Mouse (Mus musculus) stomach, postnatal 0 days (tissue): ENCODE results near the gene Vps35l. TPM values are rescaled to one million over a fixed set of nuclear protein-coding genes. Genes with fewer than 3 reads are reported as not detected.

Experiments
- ATAC-seq: fragments of 200-750 bp; cut with Nextera tagmentation; 2 replicates; pipeline ENCODE4 v1.8.0; 2017; ENCODE audit not compliant: low FRiP score, low TSS enrichment
- DNase-seq: peaks from one replicate; pipeline ENCODE4 v3.0.0-alpha.2; 2016; ENCODE audit warnings: low spot score
- H3K27ac ChIP-seq: fragments of 300-500 bp; sonication (generic); replicated peaks from 2 replicates; pipeline ENCODE4 v1.5.1; 2014; ENCODE audit warnings: mild to moderate bottlenecking, control low read depth
- H3K27me3 ChIP-seq: fragments of 300-500 bp; sonication (generic); 2 replicates; pipeline ENCODE4 v1.6.1; 2014; ENCODE audit warnings: low read length; ENCODE audit not compliant: control insufficient read depth, insufficient read depth
- H3K36me3 ChIP-seq: fragments of 300-500 bp; sonication (generic); 2 replicates; pipeline ENCODE4 v1.6.1; 2014; ENCODE audit warnings: low read length, mixed read lengths; ENCODE audit not compliant: control insufficient read depth, insufficient read depth
- H3K4me1 ChIP-seq: fragments of 300-500 bp; sonication (generic); replicated peaks from 2 replicates; pipeline ENCODE4 v1.6.1; 2014; ENCODE audit warnings: antibody characterized with exemption; ENCODE audit not compliant: control insufficient read depth, insufficient read depth
- H3K4me2 ChIP-seq: fragments of 300-500 bp; sonication (generic); replicated peaks from 2 replicates; pipeline ENCODE4 v1.6.1; 2014; ENCODE audit warnings: low read depth, mild to moderate bottlenecking, control low read depth, moderate library complexity
- H3K4me3 ChIP-seq: fragments of 300-500 bp; sonication (generic); 2 replicates; pipeline ENCODE4 v1.5.1; 2014; ENCODE audit warnings: low read depth, low read length, control low read depth
- H3K9ac ChIP-seq: fragments of 300-500 bp; sonication (generic); 2 replicates; pipeline ENCODE4 v1.6.1; 2014; ENCODE audit warnings: mild to moderate bottlenecking, low read length, control low read depth, mixed read lengths
- H3K9me3 ChIP-seq: fragments of 300-500 bp; sonication (generic); 2 replicates; pipeline ENCODE4 v1.6.1; 2016; ENCODE audit warnings: low read length; ENCODE audit not compliant: control insufficient read depth
- CTCF ChIP-seq: IDR thresholded peaks from 2 replicates; pipeline ENCODE4 v1.5.1; 2016; ENCODE audit warnings: antibody characterized with exemption, low read depth, mild to moderate bottlenecking, moderate library complexity
- EP300 ChIP-seq: optimal IDR thresholded peaks from 2 replicates; pipeline ENCODE3; 2016; ENCODE audit warnings: antibody characterized with exemption
- WGBS: fragments of 180-500 bp; shearing (Covaris S2); extraction: QIAGEN DNeasy Blood & Tissue Kit; methylation state at CpG from one replicate; pipeline ENCODE4 v1.1.7; 2014; 5-methylcytosine and 5-hydroxymethylcytosine counted together
- polyA plus RNA-seq: library from polyadenylated mRNA; unstranded; fragments of >200 nt; fragmentation: Nextera tagmentation; extraction: Ambion mirVana; gene quantifications from 2 replicates; pipeline ENCODE4 v1.2.1, GENCODE M21; 2015

Gene Vps35l
- polyA plus RNA-seq, 1 experiment from 2014 or later: 32.7 TPM

DNA sequence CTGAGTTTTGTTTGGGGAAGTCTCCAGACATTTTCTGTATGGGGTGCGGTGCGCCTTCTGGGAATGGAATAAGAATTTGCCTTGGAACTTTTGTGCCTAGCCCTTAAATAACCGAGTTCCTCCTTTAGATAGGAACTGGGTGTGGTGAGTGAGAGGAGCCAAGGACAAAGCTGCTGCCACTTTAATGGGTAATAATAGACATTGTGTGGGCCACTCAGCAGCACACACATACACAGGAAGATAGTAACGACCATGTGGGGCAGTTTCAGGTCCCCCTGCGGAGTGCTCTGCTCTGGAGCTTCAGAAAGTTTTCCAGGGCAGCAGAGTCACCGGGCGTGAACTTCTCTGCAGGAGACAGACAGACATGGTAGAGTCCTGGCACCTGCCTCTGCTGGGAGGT is 81.3 kb downstream of the Vps35l start:
- peaks cover 3% of the 10 kb centered on the region for H3K36me3 ChIP-seq
- H3K27me3 ChIP-seq: no peaks in the 10 kb centered on the region
- no peak overlapping the region for H3K9ac ChIP-seq
- no peak overlapping the region for H3K4me3 ChIP-seq
- DNase-seq (no peak), ATAC-seq (no peak)
- no peak overlapping the region for H3K4me2 ChIP-seq
- no peaks in the 10 kb centered on the region for H3K9me3 ChIP-seq
- no peak for TF ChIP-seq CTCF
- TF ChIP-seq EP300: no peak
- H3K4me1 ChIP-seq: no peaks in the 10 kb centered on the region
- no peak overlapping the region for H3K27ac ChIP-seq
- 63% methylated on average over 7 of the region's 7 CpGs for WGBS

GRCm38 (mm10) chr7:118821887-118822556 is 82.0 kb downstream of the Vps35l start:
- H3K36me3 ChIP-seq: peaks cover 3% of the 10 kb centered on the region
- no peak overlapping the region for H3K4me2 ChIP-seq
- DNase-seq (no peak), ATAC-seq (no peak)
- no peaks in the 10 kb centered on the region for H3K9me3 ChIP-seq
- no peak overlapping the region for H3K4me3 ChIP-seq
- H3K27me3 ChIP-seq: no peaks in the 10 kb centered on the region
- TF ChIP-seq EP300: no peak
- TF ChIP-seq CTCF: no peak
- H3K27ac ChIP-seq: no peak overlapping the region
- 89% methylated on average over 12 of the region's 12 CpGs for WGBS
- no peak overlapping the region for H3K9ac ChIP-seq
- H3K4me1 ChIP-seq: no peaks in the 10 kb centered on the region

DNA sequence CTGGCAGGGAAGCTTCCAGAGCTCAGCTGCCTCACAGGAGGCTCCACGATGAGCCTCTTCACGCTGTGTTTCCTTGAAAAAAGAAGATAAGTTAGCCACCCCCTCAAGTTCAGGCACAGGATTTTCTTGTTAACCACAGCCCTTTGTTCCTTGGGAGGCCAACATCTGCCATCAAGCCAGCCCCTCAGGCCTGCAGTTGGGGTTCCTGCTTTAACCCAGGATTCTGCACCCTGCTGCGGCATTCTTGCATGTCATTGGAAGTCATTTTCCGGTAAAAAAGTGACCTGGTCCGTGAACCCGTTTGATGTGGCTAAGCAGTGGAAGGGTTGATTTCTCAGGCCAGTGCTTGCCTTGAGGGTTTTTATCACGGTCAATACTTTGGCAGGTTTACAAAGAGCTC is 84.4 kb downstream of the Vps35l start:
- no peak for ATAC-seq
- H3K27ac ChIP-seq: no peak overlapping the region
- H3K4me1 ChIP-seq: no peaks in the 10 kb centered on the region

GRCm38 (mm10) chr7:118827975-118828416 is 88.0 kb downstream of the Vps35l start:
- peak; percentile 73 for ATAC-seq
- Histone ChIP-seq H3K4me3 (no peak overlapping the region), H3K4me2 (no peak overlapping the region), H3K27me3 (no peaks in the 10 kb centered on the region), H3K9ac (no peak overlapping the region), H3K4me1 (no peaks in the 10 kb centered on the region), H3K36me3 (peaks cover 7% of the 10 kb centered on the region; the same call in 1 of the 2 replicates), H3K9me3 (no peaks in the 10 kb centered on the region), H3K27ac (no peak overlapping the region)
- peak; percentile 25 for DNase-seq
- TF ChIP-seq CTCF (no peak), EP300 (no peak)
- WGBS: 52% methylated on average over 5 of the region's 5 CpGs

More for the DNA sequence above, 84.4 kb downstream of the Vps35l start:
- no peak overlapping the region for H3K4me2 ChIP-seq
- no peak for DNase-seq
- 0 out of 2 replicates have a peak, but pooled peaks cover 3% of the 10 kb centered on the region for H3K36me3 ChIP-seq
- H3K27me3 ChIP-seq: no peaks in the 10 kb centered on the region
- TF ChIP-seq EP300: no peak
- TF ChIP-seq CTCF: no peak
- WGBS: 73% methylated on average over 7 of the region's 7 CpGs
- H3K4me3 ChIP-seq: no peak overlapping the region
- H3K9me3 ChIP-seq: no peaks in the 10 kb centered on the region
- no peak overlapping the region for H3K9ac ChIP-seq

- Histone ChIP-seq H3K4me2 (no peak overlapping the region), H3K27ac (no peak overlapping the region), H3K4me3 (no peak overlapping the region), H3K27me3 (no peaks in the 10 kb centered on the region), H3K9ac (no peak overlapping the region), H3K9me3 (no peaks in the 10 kb centered on the region), H3K36me3 (peaks cover 18% of the 10 kb centered on the region; the same call in 1 of the 2 replicates), H3K4me1 (no peaks in the 10 kb centered on the region)
- DNase-seq (no peak), ATAC-seq (no peak)
- no peak for TF ChIP-seq EP300
- TF ChIP-seq CTCF: no peak
- 88% methylated on average over 5 of the region's 5 CpGs for WGBS
Observed at GRCm38 (mm10) chr7:118837901-118838300, 97.9 kb downstream of the Vps35l start.

DNA sequence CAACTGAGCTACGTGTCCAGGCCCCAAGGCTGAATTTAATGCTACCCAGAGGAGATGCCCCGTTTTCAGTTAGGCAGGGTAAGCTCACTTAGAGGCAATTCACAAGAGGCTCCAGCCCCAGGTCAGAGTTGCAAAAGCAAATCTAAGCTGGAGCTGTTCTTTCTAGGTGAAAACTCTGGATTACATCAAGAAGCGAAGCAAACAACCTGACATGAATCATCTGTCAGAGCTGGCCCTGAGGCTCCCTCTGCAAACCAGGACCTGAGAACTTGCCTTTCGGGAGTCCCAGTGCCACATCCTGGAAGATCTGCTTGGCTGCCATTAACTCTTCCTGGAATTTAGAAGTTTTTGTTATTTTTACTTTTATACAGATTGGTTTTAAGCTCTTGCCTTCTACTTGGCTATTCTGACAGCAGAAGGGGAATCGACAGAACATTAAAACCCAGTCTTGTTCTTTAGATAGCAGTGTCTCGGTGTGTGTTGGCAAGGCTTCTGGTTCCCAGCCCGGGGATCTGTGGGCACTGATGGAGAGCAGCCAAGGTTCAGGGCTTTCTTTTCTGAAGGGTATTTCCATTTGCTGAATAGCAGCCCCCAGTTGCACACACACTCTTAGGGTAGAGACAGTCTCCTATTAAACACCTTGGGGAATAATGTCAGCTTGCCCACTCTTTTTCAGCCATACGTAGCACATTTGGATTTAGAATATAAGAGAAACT is 101.2 kb downstream of the Vps35l start:
- DNase-seq (no peak), ATAC-seq (no peak)
- no peak overlapping the region for H3K9ac ChIP-seq
- no peak overlapping the region for H3K4me3 ChIP-seq
- H3K27ac ChIP-seq: no peak overlapping the region
- 60% methylated on average over 8 of the region's 8 CpGs for WGBS
- H3K36me3 ChIP-seq: peaks cover 17% of the 10 kb centered on the region
- H3K27me3 ChIP-seq: no peaks in the 10 kb centered on the region
- TF ChIP-seq EP300: no peak
- no peak for TF ChIP-seq CTCF
- no peaks in the 10 kb centered on the region for H3K9me3 ChIP-seq
- H3K4me1 ChIP-seq: no peaks in the 10 kb centered on the region
- H3K4me2 ChIP-seq: no peak overlapping the region
